Mouse (Mus musculus) adrenal gland, adult 10 weeks (tissue): ENCODE data around the gene Gm10057. TPM values are rescaled to one million over a fixed set of nuclear protein-coding genes. Genes with fewer than 3 reads are reported as not detected.

ENCODE experiments used
- polyA plus RNA-seq: library from polyadenylated mRNA; stranded (reverse); fragments of 350-450 nt; fragmentation: Illumina TruSeq; extraction: RNeasy Lipid Tissue Mini Kit (QIAGEN cat#74804); gene quantifications from one replicate; pipeline ENCODE4 v1.2.3, GENCODE M21; 2014; ENCODE audit warnings: low read depth, low replicate concordance

The Gm10057 gene
- not detected for polyA plus RNA-seq

DNA sequence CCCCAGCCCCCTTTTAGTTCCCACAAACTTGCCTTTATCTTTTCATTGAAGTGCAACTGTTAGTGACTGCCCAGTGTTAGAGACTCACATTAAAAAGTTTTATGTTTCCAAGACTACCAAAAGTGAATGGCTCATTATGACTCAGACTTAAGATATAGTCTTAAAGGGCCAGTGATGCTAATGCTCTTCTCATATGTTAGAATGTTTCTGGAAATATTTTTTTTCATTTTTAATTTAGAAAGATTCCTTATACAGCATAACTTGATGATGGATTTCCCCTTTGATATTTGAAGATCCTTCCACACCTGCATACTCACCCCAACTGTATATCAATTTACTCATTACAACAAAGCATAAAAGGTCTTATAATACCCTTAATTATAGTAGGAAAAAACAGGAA is at the start of gene Gm10057:
TSS of gene Gm10057 (minus strand) at position 101 of the 400 bp plus-strand sequence.

DNA sequence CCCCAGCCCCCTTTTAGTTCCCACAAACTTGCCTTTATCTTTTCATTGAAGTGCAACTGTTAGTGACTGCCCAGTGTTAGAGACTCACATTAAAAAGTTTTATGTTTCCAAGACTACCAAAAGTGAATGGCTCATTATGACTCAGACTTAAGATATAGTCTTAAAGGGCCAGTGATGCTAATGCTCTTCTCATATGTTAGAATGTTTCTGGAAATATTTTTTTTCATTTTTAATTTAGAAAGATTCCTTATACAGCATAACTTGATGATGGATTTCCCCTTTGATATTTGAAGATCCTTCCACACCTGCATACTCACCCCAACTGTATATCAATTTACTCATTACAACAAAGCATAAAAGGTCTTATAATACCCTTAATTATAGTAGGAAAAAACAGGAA is 21.1 kb downstream of the Gm10057 start, which contains the start of gene 4921511M17Rik:
TSS of gene 4921511M17Rik (minus strand) at position 101 of the 400 bp plus-strand sequence.

DNA sequence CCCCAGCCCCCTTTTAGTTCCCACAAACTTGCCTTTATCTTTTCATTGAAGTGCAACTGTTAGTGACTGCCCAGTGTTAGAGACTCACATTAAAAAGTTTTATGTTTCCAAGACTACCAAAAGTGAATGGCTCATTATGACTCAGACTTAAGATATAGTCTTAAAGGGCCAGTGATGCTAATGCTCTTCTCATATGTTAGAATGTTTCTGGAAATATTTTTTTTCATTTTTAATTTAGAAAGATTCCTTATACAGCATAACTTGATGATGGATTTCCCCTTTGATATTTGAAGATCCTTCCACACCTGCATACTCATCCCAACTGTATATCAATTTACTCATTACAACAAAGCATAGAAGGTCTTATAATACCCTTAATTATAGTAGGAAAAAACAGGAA is 42.3 kb downstream of the Gm10057 start, which contains the start of gene Samt1:
TSS of gene Samt1 (minus strand) at position 101 of the 400 bp plus-strand sequence.

Other genes with a start within 250 kb of the Gm10057 start
- 0.76 TPM for gene Spin2c, start 222.8 kb downstream of the Gm10057 start, polyA plus RNA-seq
- gene Samt1, start 42.4 kb downstream of the Gm10057 start, polyA plus RNA-seq = not detected
- gene 4921511M17Rik, start 21.2 kb downstream of the Gm10057 start, polyA plus RNA-seq = not detected
- not detected for gene Gm15140, start 65.6 kb upstream of the Gm10057 start, polyA plus RNA-seq